Mouse (Mus musculus) hindbrain, embryonic 14.5 days (tissue): Measurements from ENCODE around the gene Pask. TPM values are rescaled to one million over a fixed set of nuclear protein-coding genes. Genes with fewer than 3 reads are reported as not detected.
"Not testable (repeated sequence)": the region's sequence is repeated elsewhere in the genome, so short reads cannot be mapped to it uniquely, and the experiment has no call there.

Experiments used
- ATAC-seq: fragments of 200-750 bp; cut with Nextera tagmentation; 2 replicates; pipeline ENCODE4 v1.8.0; 2017; ENCODE audit warnings: moderate number of reproducible peaks, mild to moderate bottlenecking, moderate TSS enrichment, moderate library complexity; ENCODE audit not compliant: low FRiP score
- DNase-seq: peaks from one replicate; pipeline ENCODE4 v3.0.0-alpha.2; 2015; ENCODE audit warnings: low spot score
- H3K27ac ChIP-seq: fragments of 300-500 bp; sonication (generic); 2 replicates; pipeline ENCODE4 v1.5.1; 2014; ENCODE audit warnings: mild to moderate bottlenecking, moderate library complexity
- H3K27me3 ChIP-seq: fragments of 300-500 bp; sonication (generic); 2 replicates; pipeline ENCODE4 v1.6.1; 2014; ENCODE audit warnings: mild to moderate bottlenecking, low read length, mixed read lengths; ENCODE audit not compliant: control insufficient read depth, insufficient read depth
- H3K36me3 ChIP-seq: fragments of 300-500 bp; sonication (generic); replicated peaks from 2 replicates; pipeline ENCODE4 v1.6.1; 2014; ENCODE audit not compliant: control insufficient read depth, insufficient read depth
- H3K4me1 ChIP-seq: fragments of 300-500 bp; sonication (generic); replicated peaks from 2 replicates; pipeline ENCODE4 v1.6.1; 2014; ENCODE audit warnings: antibody characterized with exemption, low read length, mixed read lengths; ENCODE audit not compliant: control insufficient read depth, insufficient read depth
- H3K4me2 ChIP-seq: fragments of 300-500 bp; sonication (generic); replicated peaks from 2 replicates; pipeline ENCODE4 v1.6.1; 2014; ENCODE audit warnings: mild to moderate bottlenecking, moderate library complexity
- H3K4me3 ChIP-seq: fragments of 300-500 bp; sonication (generic); replicated peaks from 2 replicates; pipeline ENCODE4 v1.5.1; 2014; ENCODE audit warnings: mild to moderate bottlenecking, low read length
- H3K9ac ChIP-seq: fragments of 300-500 bp; sonication (generic); 2 replicates; pipeline ENCODE4 v1.6.1; 2014
- H3K9me3 ChIP-seq: fragments of 300-500 bp; sonication (generic); 2 replicates; pipeline ENCODE4 v1.6.1; 2016; ENCODE audit warnings: low read length; ENCODE audit not compliant: control insufficient read depth
- WGBS: fragments of 180-500 bp; shearing (Covaris S2); extraction: QIAGEN DNeasy Blood & Tissue Kit; methylation state at CpG from one replicate; pipeline ENCODE4 v1.1.7; 2014; 5-methylcytosine and 5-hydroxymethylcytosine counted together
- polyA plus RNA-seq: library from polyadenylated mRNA; unstranded; fragments of >200 nt; fragmentation: Nextera tagmentation; extraction: Ambion mirVana; gene quantifications from 2 replicates; pipeline ENCODE4 v1.2.1, GENCODE M21; 2014

Pask gene
- polyA plus RNA-seq, 1 experiment from 2014 or later: 4.9 TPM

DNA sequence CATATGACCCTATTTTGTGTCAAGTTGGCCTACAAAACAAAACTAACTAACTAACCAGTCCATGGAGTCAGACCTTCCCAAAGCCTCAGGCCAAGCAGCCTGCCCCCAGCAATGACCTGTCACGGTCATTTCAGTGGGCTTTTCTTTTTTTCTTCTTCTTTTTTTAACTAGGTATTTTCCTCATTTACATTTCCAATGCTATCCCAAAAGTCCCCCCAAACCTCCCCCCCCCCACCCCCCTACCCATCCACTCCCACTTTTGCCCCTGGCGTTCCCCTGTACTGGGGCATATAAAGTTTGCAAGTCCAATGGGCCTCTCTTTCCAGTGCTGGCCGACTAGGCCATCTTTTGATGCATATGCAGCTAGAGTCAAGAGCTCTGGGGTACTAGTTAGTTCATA, 48.8 kb downstream of the Pask start:
- not testable (repeated sequence) for H3K27me3 ChIP-seq, H3K9me3 ChIP-seq, H3K4me3 ChIP-seq, DNase-seq, H3K9ac ChIP-seq, H3K4me1 ChIP-seq, ATAC-seq, H3K4me2 ChIP-seq, H3K27ac ChIP-seq
- H3K36me3 ChIP-seq: peaks cover 43% of the 10 kb centered on the region
- WGBS: 77% methylated on average over 3 of the region's 3 CpGs

- peaks cover 21% of the 10 kb centered on the region for H3K36me3 ChIP-seq
- no peaks in the 10 kb centered on the region for H3K27me3 ChIP-seq
- no peak for ATAC-seq
- H3K4me2 ChIP-seq: no peak overlapping the region
- 80% methylated on average over 8 of the region's 8 CpGs for WGBS
- no peak overlapping the region for H3K9ac ChIP-seq
- no peaks in the 10 kb centered on the region for H3K4me1 ChIP-seq
- no peak overlapping the region for H3K4me3 ChIP-seq
- no peaks in the 10 kb centered on the region for H3K9me3 ChIP-seq
- DNase-seq: no peak
- H3K27ac ChIP-seq: no peak overlapping the region
These were observed 51.3 kb downstream of the Pask start for GRCm38 (mm10) chr1:93292006-93292405.

DNA sequence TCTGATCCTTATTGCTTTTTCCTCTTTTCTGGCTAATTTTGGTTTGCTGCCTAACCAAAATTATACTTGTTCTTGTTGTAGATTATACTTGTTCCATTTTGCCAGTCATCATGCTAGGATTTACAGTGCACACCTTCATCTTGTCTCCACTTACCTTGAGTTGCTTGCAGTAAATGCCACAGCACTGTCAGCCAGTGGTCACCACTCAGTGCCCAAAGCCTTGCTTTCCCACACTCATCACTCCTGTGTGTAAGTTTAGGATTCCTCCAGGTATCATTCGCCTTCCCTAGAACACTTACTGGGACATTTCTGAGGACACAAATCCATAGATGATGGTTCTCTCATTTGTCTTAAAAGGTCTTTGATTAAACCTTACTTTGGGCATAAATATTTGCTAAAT, 51.7 kb downstream of the Pask start:
- Histone ChIP-seq H3K27ac (no peak overlapping the region), H3K4me1 (no peaks in the 10 kb centered on the region), H3K4me3 (no peak overlapping the region), H3K9ac (no peak overlapping the region), H3K36me3 (peaks cover 17% of the 10 kb centered on the region), H3K27me3 (no peaks in the 10 kb centered on the region), H3K4me2 (no peak overlapping the region), H3K9me3 (no peaks in the 10 kb centered on the region)
- ATAC-seq (no peak), DNase-seq (no peak)
- 100% methylated on average over 1 of the region's 1 CpGs for WGBS

DNA sequence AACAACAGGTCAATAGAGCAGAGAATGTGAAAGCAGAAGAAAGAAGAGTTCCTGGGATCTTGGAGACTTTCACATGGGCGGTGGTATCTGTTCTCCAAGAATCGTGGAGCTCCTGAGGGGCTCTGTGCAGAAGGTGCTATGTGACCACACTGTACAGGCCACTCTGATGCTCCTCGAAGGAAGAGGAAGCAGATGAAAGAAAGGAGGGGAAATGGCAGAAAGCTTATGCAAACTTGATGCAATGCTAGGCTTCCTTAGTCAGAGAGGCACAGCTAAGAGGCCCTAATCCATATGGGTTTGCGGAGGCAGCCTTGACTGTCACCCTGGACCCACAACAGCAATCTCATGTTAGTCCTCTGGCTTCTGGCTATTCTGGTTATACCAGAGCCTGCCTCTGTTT, 52.3 kb downstream of the Pask start:
- H3K4me3 ChIP-seq: no peak overlapping the region
- H3K27ac ChIP-seq: no peak overlapping the region
- H3K27me3 ChIP-seq: no peaks in the 10 kb centered on the region
- no peaks in the 10 kb centered on the region for H3K9me3 ChIP-seq
- WGBS: 87% methylated on average over 4 of the region's 4 CpGs
- DNase-seq: no peak
- H3K9ac ChIP-seq: no peak overlapping the region
- H3K4me2 ChIP-seq: no peak overlapping the region
- ATAC-seq: no peak
- no peaks in the 10 kb centered on the region for H3K4me1 ChIP-seq
- peaks cover 11% of the 10 kb centered on the region for H3K36me3 ChIP-seq

DNA sequence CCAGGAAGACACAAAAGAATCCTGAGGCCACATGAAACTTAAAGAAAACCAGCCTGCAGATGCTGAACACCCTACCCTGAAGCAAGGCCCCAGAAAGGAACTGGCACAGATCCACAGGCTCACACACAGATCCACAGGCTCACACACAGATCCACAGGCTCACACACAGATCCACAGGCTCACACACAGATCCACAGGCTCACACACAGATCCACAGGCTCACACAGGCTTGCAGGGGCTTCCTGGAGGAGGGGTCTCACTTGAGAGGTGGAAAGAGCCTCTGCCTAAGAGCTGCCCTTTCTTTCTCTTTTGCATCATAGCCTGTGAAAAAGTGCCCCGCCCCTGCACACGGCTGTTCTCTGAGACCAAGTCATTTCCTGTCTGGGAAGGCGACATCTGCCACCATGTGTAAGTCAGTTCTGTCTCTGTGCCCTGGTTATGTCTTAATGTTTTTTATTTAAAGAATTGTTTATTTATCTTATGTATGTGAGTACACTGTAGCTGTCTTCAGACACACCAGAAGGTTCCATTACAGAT, 53.5 kb downstream of the Pask start:
- H3K4me2 ChIP-seq: no peak overlapping the region
- H3K27ac ChIP-seq: no peak overlapping the region
- H3K27me3 ChIP-seq: no peaks in the 10 kb centered on the region
- no peak for DNase-seq
- no peak overlapping the region for H3K4me3 ChIP-seq
- ATAC-seq: no peak
- WGBS: 71% methylated on average over 3 of the region's 3 CpGs
- no peak overlapping the region for H3K9ac ChIP-seq
- H3K36me3 ChIP-seq: 0 out of 2 replicates have a peak, but pooled peaks cover 4% of the 10 kb centered on the region
- no peaks in the 10 kb centered on the region for H3K4me1 ChIP-seq
- H3K9me3 ChIP-seq: no peaks in the 10 kb centered on the region

DNA sequence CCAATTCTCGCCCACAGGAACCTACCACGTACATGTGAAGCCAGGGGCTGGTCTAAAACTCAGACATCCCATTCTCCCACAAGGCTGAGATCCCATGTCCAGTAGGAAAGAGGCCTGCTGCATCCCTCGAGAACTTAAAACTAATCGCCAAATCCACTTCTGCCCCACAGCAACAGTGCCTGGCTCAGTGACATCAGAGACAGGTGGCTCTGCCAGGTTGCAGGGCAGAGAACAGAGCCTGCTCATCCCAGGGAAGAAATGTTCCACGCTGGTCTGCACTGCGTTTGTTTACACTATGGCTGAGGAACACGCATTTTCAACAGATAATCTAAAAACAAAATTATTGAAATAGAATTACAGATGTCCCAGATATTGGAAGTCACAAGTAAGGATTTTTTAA, 66.2 kb downstream of the Pask start:
- Histone ChIP-seq H3K9me3 (no peaks in the 10 kb centered on the region), H3K36me3 (no peaks in the 10 kb centered on the region), H3K9ac (no peak overlapping the region), H3K4me2 (no peak overlapping the region), H3K27ac (no peak overlapping the region), H3K4me3 (no peak overlapping the region), H3K4me1 (no peaks in the 10 kb centered on the region), H3K27me3 (no peaks in the 10 kb centered on the region)
- DNase-seq (no peak), ATAC-seq (no peak)
- 85% methylated on average over 7 of the region's 7 CpGs for WGBS

DNA sequence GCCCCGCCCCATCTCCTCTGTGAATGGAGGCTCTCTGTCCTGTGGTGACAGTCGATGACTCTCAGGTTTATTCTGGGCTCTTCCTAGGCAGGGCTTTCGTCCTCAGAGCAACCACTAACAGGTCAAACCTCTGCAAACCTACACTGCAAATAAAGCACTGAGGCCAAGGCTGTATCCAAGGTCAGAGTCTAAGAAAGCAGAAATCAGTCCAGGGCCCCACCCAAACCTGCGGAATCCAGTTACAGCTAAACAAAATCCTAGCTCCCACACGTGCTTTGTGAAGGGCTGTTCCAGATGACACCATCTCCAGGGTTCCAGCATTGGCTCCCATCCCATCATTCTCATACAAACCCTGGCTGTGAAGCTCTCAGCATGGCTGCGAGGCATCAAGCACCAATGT, 67.7 kb downstream of the Pask start:
- Histone ChIP-seq H3K4me2 (no peak overlapping the region), H3K36me3 (no peaks in the 10 kb centered on the region), H3K4me1 (no peaks in the 10 kb centered on the region), H3K27me3 (no peaks in the 10 kb centered on the region), H3K4me3 (no peak overlapping the region), H3K9ac (no peak overlapping the region), H3K27ac (no peak overlapping the region), H3K9me3 (no peaks in the 10 kb centered on the region)
- ATAC-seq (no peak), DNase-seq (no peak)
- 79% methylated on average over 6 of the region's 6 CpGs for WGBS

DNA sequence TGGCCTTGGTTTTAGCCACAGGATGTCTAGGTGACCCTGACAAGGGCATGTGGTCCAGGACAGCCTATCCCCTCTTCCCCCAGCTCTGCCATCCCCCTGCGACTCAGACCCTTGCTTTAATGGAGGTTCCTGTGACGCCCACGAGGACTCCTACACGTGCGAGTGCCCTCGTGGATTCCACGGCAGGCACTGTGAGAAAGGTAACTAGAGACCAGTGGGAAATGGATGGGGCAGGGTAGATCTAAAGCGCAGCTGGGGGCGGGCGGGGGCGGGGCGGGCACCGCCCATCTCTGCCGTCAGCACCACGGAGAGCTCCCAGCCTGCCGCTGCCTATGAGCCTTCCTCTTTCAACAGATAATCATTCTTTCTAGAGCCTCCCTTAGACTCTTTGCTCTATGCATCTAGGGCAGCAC, 70.9 kb downstream of the Pask start:
- H3K4me3 ChIP-seq: peak overlapping the region; percentile 20
- no peaks in the 10 kb centered on the region for H3K36me3 ChIP-seq
- 3% methylated on average over 16 of the region's 16 CpGs for WGBS
- H3K27ac ChIP-seq: no peak overlapping the region
- H3K9me3 ChIP-seq: no peaks in the 10 kb centered on the region
- H3K27me3 ChIP-seq: no peaks in the 10 kb centered on the region
- ATAC-seq: no peak
- peak overlapping the region; percentile 41; the same call in 1 of the 2 replicates for H3K9ac ChIP-seq
- peak overlapping the region; percentile 45 for H3K4me2 ChIP-seq
- H3K4me1 ChIP-seq: no peaks in the 10 kb centered on the region; the same call in 1 of the 2 replicates
- DNase-seq: peak; percentile 37

DNA sequence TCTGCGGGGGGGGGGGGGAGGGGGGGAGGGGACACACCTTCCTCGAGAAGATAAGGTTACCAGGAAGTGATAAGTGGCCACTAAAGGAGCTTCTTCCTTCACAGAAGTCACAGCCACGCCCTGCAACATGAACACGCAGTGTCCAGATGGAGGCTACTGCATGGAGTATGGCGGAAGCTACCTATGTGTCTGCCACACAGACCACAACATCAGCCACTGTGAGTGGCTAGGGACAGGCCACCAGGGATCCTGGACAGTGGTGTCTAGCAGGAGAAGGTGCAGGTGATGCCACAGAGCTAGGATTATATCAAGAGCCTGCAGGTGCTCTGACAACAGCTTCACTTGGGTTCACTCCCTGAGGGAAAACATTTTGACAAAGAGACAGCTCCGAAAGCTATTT, 71.5 kb downstream of the Pask start:
- no peak overlapping the region for H3K4me2 ChIP-seq
- no peak overlapping the region for H3K9ac ChIP-seq
- no peaks in the 10 kb centered on the region for H3K9me3 ChIP-seq
- no peaks in the 10 kb centered on the region for H3K36me3 ChIP-seq
- WGBS: 75% methylated on average over 5 of the region's 6 CpGs
- no peak overlapping the region for H3K4me3 ChIP-seq
- H3K27me3 ChIP-seq: no peaks in the 10 kb centered on the region
- ATAC-seq (no peak), DNase-seq (no peak)
- H3K4me1 ChIP-seq: no peaks in the 10 kb centered on the region; the same call in 1 of the 2 replicates
- no peak overlapping the region for H3K27ac ChIP-seq
